Mouse (Mus musculus): ENCODE data around the gene Cd37. TPM values are rescaled to one million over a fixed set of nuclear protein-coding genes. Genes with fewer than 3 reads are reported as not detected.

Cd37 gene
- polyA plus RNA-seq, 1 experiment from 2014 or later, result 1.1 TPM

Other genes with a start within 250 kb of the Cd37 start
- 59.6 and 63.9 TPM in 2 replicates for gene Irf3, start 241.5 kb downstream of the Cd37 start, polyA plus RNA-seq (2014; fragmentation: Nextera tagmentation; extraction: Ambion mirVana)
- gene Bcl2l12, start 240.4 kb downstream of the Cd37 start, polyA plus RNA-seq (2014; fragmentation: Nextera tagmentation; extraction: Ambion mirVana), result 54.2 and 56.8 TPM in 2 replicates
- gene Scaf1, start 222.8 kb downstream of the Cd37 start, polyA plus RNA-seq (2014; fragmentation: Nextera tagmentation; extraction: Ambion mirVana), result 44.0 and 49.6 TPM in 2 replicates
- gene Rras, start 221.2 kb downstream of the Cd37 start, polyA plus RNA-seq (2014; fragmentation: Nextera tagmentation; extraction: Ambion mirVana), result 21.2 and 21.6 TPM in 2 replicates
- gene Prr12, start 186.2 kb downstream of the Cd37 start, polyA plus RNA-seq (2014; fragmentation: Nextera tagmentation; extraction: Ambion mirVana), result 13.0 and 16.0 TPM in 2 replicates
- 58.2 and 62.7 TPM in 2 replicates for gene Nosip, start 176.7 kb downstream of the Cd37 start, polyA plus RNA-seq (2014; fragmentation: Nextera tagmentation; extraction: Ambion mirVana)
- gene Prrg2, start 176.4 kb downstream of the Cd37 start, polyA plus RNA-seq (2014; fragmentation: Nextera tagmentation; extraction: Ambion mirVana), result 15.7 and 17.1 TPM in 2 replicates
- gene Rcn3, start 146.9 kb downstream of the Cd37 start, polyA plus RNA-seq (2014; fragmentation: Nextera tagmentation; extraction: Ambion mirVana), result 134 and 149 TPM in 2 replicates
- 12.9 and 13.2 TPM in 2 replicates for gene Fcgrt, start 135.3 kb downstream of the Cd37 start, polyA plus RNA-seq (2014; fragmentation: Nextera tagmentation; extraction: Ambion mirVana)
- 1,346 and 1,389 TPM in 2 replicates for gene Rps11, start 114.7 kb downstream of the Cd37 start, polyA plus RNA-seq (2014; fragmentation: Nextera tagmentation; extraction: Ambion mirVana)
- 1,145 and 1,168 TPM in 2 replicates for gene Rpl13a, start 110.4 kb downstream of the Cd37 start, polyA plus RNA-seq (2014; fragmentation: Nextera tagmentation; extraction: Ambion mirVana)
- gene Gm45713, start 102.9 kb downstream of the Cd37 start, polyA plus RNA-seq (2014; fragmentation: Nextera tagmentation; extraction: Ambion mirVana), result 0.47 TPM in 1 of 2 replicates, not detected in the other
- gene Flt3l, start 102.7 kb downstream of the Cd37 start, polyA plus RNA-seq (2014; fragmentation: Nextera tagmentation; extraction: Ambion mirVana), result 1.5 and 1.6 TPM in 2 replicates
- gene Pih1d1, start 84.8 kb downstream of the Cd37 start, polyA plus RNA-seq (2014; fragmentation: Nextera tagmentation; extraction: Ambion mirVana), result 105 TPM in 2 replicates
- 20.8 and 28.6 TPM in 2 replicates for gene Aldh16a1, start 84.5 kb downstream of the Cd37 start, polyA plus RNA-seq (2014; fragmentation: Nextera tagmentation; extraction: Ambion mirVana)
- gene Slc17a7, start 75.2 kb downstream of the Cd37 start, polyA plus RNA-seq (2014; fragmentation: Nextera tagmentation; extraction: Ambion mirVana), result 0.51 and 1.1 TPM in 2 replicates
- not detected in 2 replicates for gene Gfy, start 59.5 kb downstream of the Cd37 start, polyA plus RNA-seq (2014; fragmentation: Nextera tagmentation; extraction: Ambion mirVana)
- not detected in 2 replicates for gene Pth2, start 58.1 kb downstream of the Cd37 start, polyA plus RNA-seq (2014; fragmentation: Nextera tagmentation; extraction: Ambion mirVana)
- 0.31 and 0.40 TPM in 2 replicates for gene Ccdc155, start 34.2 kb downstream of the Cd37 start, polyA plus RNA-seq (2014; fragmentation: Nextera tagmentation; extraction: Ambion mirVana)
- gene Dkkl1, start 27.0 kb downstream of the Cd37 start, polyA plus RNA-seq (2014; fragmentation: Nextera tagmentation; extraction: Ambion mirVana), result 1.6 and 1.7 TPM in 2 replicates
- gene Tead2, start 23.4 kb downstream of the Cd37 start, polyA plus RNA-seq (2014; fragmentation: Nextera tagmentation; extraction: Ambion mirVana), result 229 and 242 TPM in 2 replicates
- gene Slc6a16, start 2.0 kb upstream of the Cd37 start, polyA plus RNA-seq (2014; fragmentation: Nextera tagmentation; extraction: Ambion mirVana), result 0.14 and 0.32 TPM in 2 replicates
- not detected in 2 replicates for gene Slc6a21, start 38.4 kb upstream of the Cd37 start, polyA plus RNA-seq (2014; fragmentation: Nextera tagmentation; extraction: Ambion mirVana)
- gene Trpm4, start 94.7 kb upstream of the Cd37 start, polyA plus RNA-seq (2014; fragmentation: Nextera tagmentation; extraction: Ambion mirVana), result 5.2 and 6.9 TPM in 2 replicates
- 0.68 and 0.77 TPM in 2 replicates for gene Hrc, start 96.2 kb upstream of the Cd37 start, polyA plus RNA-seq (2014; fragmentation: Nextera tagmentation; extraction: Ambion mirVana)
- 8.2 and 9.5 TPM in 2 replicates for gene Ppfia3, start 127.9 kb upstream of the Cd37 start, polyA plus RNA-seq (2014; fragmentation: Nextera tagmentation; extraction: Ambion mirVana)
- gene Lin7b, start 131.5 kb upstream of the Cd37 start, polyA plus RNA-seq (2014; fragmentation: Nextera tagmentation; extraction: Ambion mirVana), result 0.92 and 1.7 TPM in 2 replicates
- gene Snrnp70, start 156.6 kb upstream of the Cd37 start, polyA plus RNA-seq (2014; fragmentation: Nextera tagmentation; extraction: Ambion mirVana), result 76.5 and 114 TPM in 2 replicates
- 0.11 TPM in 1 of 2 replicates, not detected in the other for gene Kcna7, start 166.5 kb upstream of the Cd37 start, polyA plus RNA-seq (2014; fragmentation: Nextera tagmentation; extraction: Ambion mirVana)
- gene Ntf5, start 174.6 kb upstream of the Cd37 start, polyA plus RNA-seq (2014; fragmentation: Nextera tagmentation; extraction: Ambion mirVana), result 0.99 and 1.2 TPM in 2 replicates
- gene Lhb, start 181.7 kb upstream of the Cd37 start, polyA plus RNA-seq (2014; fragmentation: Nextera tagmentation; extraction: Ambion mirVana), result 0.47 TPM in 1 of 2 replicates, not detected in the other
- 29.2 and 30.6 TPM in 2 replicates for gene Gys1, start 195.7 kb upstream of the Cd37 start, polyA plus RNA-seq (2014; fragmentation: Nextera tagmentation; extraction: Ambion mirVana)
- 168 and 178 TPM in 2 replicates for gene Ruvbl2, start 199.0 kb upstream of the Cd37 start, polyA plus RNA-seq (2014; fragmentation: Nextera tagmentation; extraction: Ambion mirVana)
- gene Ftl1, start 220.8 kb upstream of the Cd37 start, polyA plus RNA-seq (2014; fragmentation: Nextera tagmentation; extraction: Ambion mirVana), result 5,748 and 5,943 TPM in 2 replicates
- gene Bax, start 227.8 kb upstream of the Cd37 start, polyA plus RNA-seq (2014; fragmentation: Nextera tagmentation; extraction: Ambion mirVana), result 128 and 196 TPM in 2 replicates
- 0.40 and 0.54 TPM in 2 replicates for gene Tulp2, start 242.8 kb upstream of the Cd37 start, polyA plus RNA-seq (2014; fragmentation: Nextera tagmentation; extraction: Ambion mirVana)
- not detected in 2 replicates for gene Gm45808, start 247.7 kb upstream of the Cd37 start, polyA plus RNA-seq (2014; fragmentation: Nextera tagmentation; extraction: Ambion mirVana)
- 2.9 and 4.1 TPM in 2 replicates for gene Dhdh, start 249.7 kb upstream of the Cd37 start, polyA plus RNA-seq (2014; fragmentation: Nextera tagmentation; extraction: Ambion mirVana)

All from hindbrain, embryonic 11.5 days (tissue).